Mouse (Mus musculus) intestine, embryonic 14.5 days (tissue): ENCODE measurements around the gene Rapgef2. TPM values are rescaled to one million over a fixed set of nuclear protein-coding genes. Genes with fewer than 3 reads are reported as not detected.

Experiments used
- ATAC-seq: fragments of 200-750 bp; cut with Nextera tagmentation; replicated peaks from 2 replicates; pipeline ENCODE4 v1.8.0; 2017; ENCODE audit warnings: low read depth, moderate number of reproducible peaks, moderate TSS enrichment, moderate library complexity; ENCODE audit not compliant: low FRiP score, low TSS enrichment
- DNase-seq: peaks from one replicate; pipeline ENCODE4 v3.0.0-alpha.2; 2018; ENCODE audit warnings: low spot score
- H3K27ac ChIP-seq: fragments of 300-500 bp; sonication (generic); 2 replicates; pipeline ENCODE4 v1.5.1; 2014; ENCODE audit warnings: low read depth, mild to moderate bottlenecking, control low read depth
- H3K27me3 ChIP-seq: fragments of 300-500 bp; sonication (generic); replicated peaks from 2 replicates; pipeline ENCODE4 v1.6.1; 2014; ENCODE audit warnings: low read length, control low read depth; ENCODE audit not compliant: control insufficient read depth, insufficient read depth
- H3K36me3 ChIP-seq: fragments of 300-500 bp; sonication (generic); 2 replicates; pipeline ENCODE4 v1.6.1; 2014; ENCODE audit warnings: low read length, control low read depth; ENCODE audit not compliant: control insufficient read depth, insufficient read depth
- H3K4me1 ChIP-seq: fragments of 300-500 bp; sonication (generic); replicated peaks from 2 replicates; pipeline ENCODE4 v1.6.1; 2014; ENCODE audit warnings: low read length, control low read depth, mixed read lengths; ENCODE audit not compliant: control insufficient read depth, insufficient read depth
- H3K4me2 ChIP-seq: fragments of 300-500 bp; sonication (generic); 2 replicates; pipeline ENCODE4 v1.6.1; 2014; ENCODE audit warnings: low read length
- H3K4me3 ChIP-seq: fragments of 300-500 bp; sonication (generic); 2 replicates; pipeline ENCODE4 v1.5.1; 2014; ENCODE audit warnings: low read depth, low read length, control low read depth, mixed read lengths
- H3K9ac ChIP-seq: fragments of 300-500 bp; sonication (generic); 2 replicates; pipeline ENCODE4 v1.6.1; 2014; ENCODE audit warnings: mild to moderate bottlenecking, low read length
- H3K9me3 ChIP-seq: fragments of 300-500 bp; sonication (generic); 2 replicates; pipeline ENCODE4 v1.6.1; 2016; ENCODE audit warnings: low read length, control low read depth; ENCODE audit not compliant: control insufficient read depth
- WGBS: fragments of 180-500 bp; shearing (Covaris S2); extraction: QIAGEN DNeasy Blood & Tissue Kit; methylation state at CpG from one replicate; pipeline ENCODE4 v1.1.7; 2014; 5-methylcytosine and 5-hydroxymethylcytosine counted together
- polyA plus RNA-seq: library from polyadenylated mRNA; unstranded; fragments of >200 nt; fragmentation: Nextera tagmentation; extraction: Ambion mirVana; gene quantifications from 2 replicates; pipeline ENCODE4 v1.2.1, GENCODE M21; 2014

The Rapgef2 gene
- polyA plus RNA-seq, 1 experiment from 2014 or later = 5.8 TPM

GRCm38 (mm10) chr3:79308605-79309004, 22.3 kb upstream of the Rapgef2 start:
- ATAC-seq (no peak), DNase-seq (no peak)
- H3K4me3 ChIP-seq = no peak overlapping the region
- H3K4me1 ChIP-seq = no peaks in the 10 kb centered on the region
- no peaks in the 10 kb centered on the region for H3K9me3 ChIP-seq
- H3K4me2 ChIP-seq = no peak overlapping the region
- 92% methylated on average over 4 of the region's 4 CpGs for WGBS
- H3K9ac ChIP-seq = no peak overlapping the region
- H3K36me3 ChIP-seq = no peaks in the 10 kb centered on the region
- no peaks in the 10 kb centered on the region for H3K27me3 ChIP-seq
- H3K27ac ChIP-seq = no peak overlapping the region

DNA sequence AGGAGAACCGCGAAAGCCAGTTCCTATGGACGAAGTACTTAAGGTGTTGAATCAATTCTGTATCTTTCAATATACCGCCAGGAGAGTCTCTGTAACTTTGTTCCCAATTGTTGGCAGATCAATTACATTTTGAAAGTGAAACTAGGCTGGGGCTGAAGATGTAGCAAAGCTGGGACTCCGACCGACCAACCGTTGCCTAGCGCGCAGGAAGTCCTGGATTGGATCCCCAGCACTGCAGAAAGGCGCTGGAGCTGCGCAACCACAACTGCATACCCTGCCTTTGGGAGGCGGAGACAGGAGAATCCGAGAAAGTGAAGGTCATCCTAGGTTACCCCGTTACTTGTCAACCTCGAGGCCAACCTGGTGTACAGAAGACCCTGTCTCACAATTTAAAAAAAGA, 13.1 kb upstream of the Rapgef2 start:
- DNase-seq (no peak), ATAC-seq (no peak)
- H3K9me3 ChIP-seq = no peaks in the 10 kb centered on the region
- no peaks in the 10 kb centered on the region for H3K4me1 ChIP-seq
- H3K9ac ChIP-seq = no peak overlapping the region
- no peak overlapping the region for H3K4me2 ChIP-seq
- no peak overlapping the region for H3K4me3 ChIP-seq
- no peaks in the 10 kb centered on the region for H3K36me3 ChIP-seq
- no peak overlapping the region for H3K27ac ChIP-seq
- no peaks in the 10 kb centered on the region for H3K27me3 ChIP-seq
- 91% methylated on average over 15 of the region's 15 CpGs for WGBS

DNA sequence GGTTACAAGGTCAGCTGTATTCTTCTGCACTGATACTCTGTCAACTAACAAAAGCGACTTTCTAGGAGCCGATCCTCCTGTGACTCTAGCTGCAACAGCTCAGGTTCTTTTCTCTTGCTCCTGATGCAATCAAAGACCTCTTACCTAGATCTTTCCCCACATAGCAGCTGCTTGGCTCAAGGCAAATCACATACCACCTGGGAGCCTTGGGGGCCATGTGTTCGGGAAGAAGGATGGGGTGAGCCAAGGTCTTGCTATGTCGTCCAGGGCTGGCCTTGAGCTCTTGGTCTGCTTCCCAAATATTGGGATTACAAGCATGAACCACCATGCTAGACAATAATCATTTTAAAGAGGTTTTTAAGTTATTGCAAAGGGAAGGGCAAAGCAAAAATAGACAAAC, 11.0 kb upstream of the Rapgef2 start:
- WGBS = 90% methylated on average over 4 of the region's 4 CpGs

GRCm38 (mm10) chr3:79296586-79296985, 10.3 kb upstream of the Rapgef2 start:
- Histone ChIP-seq H3K27me3 (no peaks in the 10 kb centered on the region), H3K9me3 (no peaks in the 10 kb centered on the region), H3K4me1 (0 out of 2 replicates have a peak, but pooled peaks cover 3% of the 10 kb centered on the region), H3K4me3 (no peak overlapping the region), H3K9ac (no peak overlapping the region), H3K4me2 (no peak overlapping the region), H3K36me3 (no peaks in the 10 kb centered on the region), H3K27ac (no peak overlapping the region)
- 88% methylated on average over 3 of the region's 3 CpGs for WGBS
- ATAC-seq = no peak
- DNase-seq = no peak

More for the DNA sequence above, 11.0 kb upstream of the Rapgef2 start:
- Histone ChIP-seq H3K4me2 (no peak overlapping the region), H3K36me3 (no peaks in the 10 kb centered on the region), H3K4me1 (0 out of 2 replicates have a peak, but pooled peaks cover 3% of the 10 kb centered on the region), H3K9me3 (no peaks in the 10 kb centered on the region), H3K27me3 (no peaks in the 10 kb centered on the region), H3K4me3 (no peak overlapping the region), H3K27ac (no peak overlapping the region), H3K9ac (no peak overlapping the region)
- DNase-seq (no peak), ATAC-seq (no peak)

DNA sequence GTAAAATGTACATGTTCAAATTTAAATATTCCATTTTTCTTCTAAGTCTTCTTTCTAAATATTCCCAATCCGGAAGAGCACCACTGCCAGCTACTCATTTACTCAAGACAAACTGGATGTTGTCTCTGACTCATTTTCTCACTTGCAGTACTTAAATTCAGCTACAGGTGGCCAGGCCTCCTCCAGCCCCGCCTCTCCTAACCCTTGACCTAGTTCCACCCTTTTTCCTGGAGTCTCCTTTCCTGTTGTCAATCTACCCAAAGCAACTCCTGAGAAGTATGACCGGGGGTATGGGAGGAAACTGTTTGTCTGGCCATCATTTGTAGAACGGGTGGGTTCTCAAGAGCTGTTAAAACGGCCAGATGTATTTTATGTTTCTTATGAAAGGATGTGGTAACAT, 9.7 kb upstream of the Rapgef2 start:
- 52% methylated on average over 5 of the region's 5 CpGs for WGBS
- Histone ChIP-seq H3K4me1 (0 out of 2 replicates have a peak, but pooled peaks cover 3% of the 10 kb centered on the region), H3K4me2 (no peak overlapping the region), H3K27me3 (no peaks in the 10 kb centered on the region), H3K27ac (no peak overlapping the region), H3K9ac (no peak overlapping the region), H3K36me3 (no peaks in the 10 kb centered on the region), H3K9me3 (no peaks in the 10 kb centered on the region), H3K4me3 (no peak overlapping the region)
- ATAC-seq (no peak), DNase-seq (no peak)

DNA sequence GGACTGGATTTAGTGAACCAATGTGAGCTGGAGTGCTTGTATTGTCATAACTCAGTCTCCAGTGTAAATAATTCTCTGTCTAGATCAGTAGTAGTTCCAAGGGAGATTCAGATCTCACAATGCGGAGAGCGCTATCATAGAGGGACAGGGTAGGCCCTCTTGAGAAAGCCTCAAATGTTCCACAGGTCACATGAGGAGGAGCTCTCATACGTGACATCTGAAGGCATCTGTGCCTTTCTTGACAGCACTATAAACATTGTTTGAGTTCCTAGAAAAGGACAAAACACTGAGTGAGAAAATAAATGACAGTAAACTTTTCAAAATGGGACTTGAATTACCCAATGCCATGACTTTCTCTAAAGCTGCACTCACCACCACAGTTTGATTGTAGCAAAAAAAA, 8.4 kb upstream of the Rapgef2 start:
- DNase-seq = no peak
- no peak for ATAC-seq
- Histone ChIP-seq H3K9me3 (no peaks in the 10 kb centered on the region), H3K4me1 (0 out of 2 replicates have a peak, but pooled peaks cover 3% of the 10 kb centered on the region), H3K4me2 (no peak overlapping the region), H3K27me3 (no peaks in the 10 kb centered on the region), H3K9ac (no peak overlapping the region), H3K4me3 (no peak overlapping the region), H3K36me3 (no peaks in the 10 kb centered on the region), H3K27ac (no peak overlapping the region)
- WGBS = 86% methylated on average over 3 of the region's 3 CpGs

DNA sequence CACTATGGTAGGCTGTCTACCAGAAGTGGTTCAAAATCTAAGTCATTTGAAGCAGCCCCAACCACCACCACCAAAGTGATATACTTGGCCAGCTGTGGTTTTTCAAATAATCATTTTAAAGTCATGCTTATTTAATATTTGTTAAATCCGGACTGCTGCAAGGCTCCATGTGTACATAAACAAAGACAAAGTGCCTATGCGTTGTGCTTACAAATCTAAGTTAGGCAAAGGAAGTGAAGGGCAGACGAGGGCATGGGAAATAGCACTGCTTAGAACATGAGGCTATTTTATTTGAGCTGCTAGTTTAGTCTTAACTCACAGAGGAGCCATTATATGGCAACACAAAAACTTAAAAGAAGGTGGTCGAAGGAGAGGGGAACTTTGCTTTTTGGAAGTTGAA, 6.7 kb upstream of the Rapgef2 start:
- no peak for DNase-seq
- Histone ChIP-seq H3K27me3 (0 out of 2 replicates have a peak, but pooled peaks cover 5% of the 10 kb centered on the region), H3K9ac (no peak overlapping the region), H3K9me3 (no peaks in the 10 kb centered on the region), H3K36me3 (no peaks in the 10 kb centered on the region), H3K27ac (no peak overlapping the region), H3K4me1 (peaks cover 4% of the 10 kb centered on the region; the same call in 1 of the 2 replicates), H3K4me2 (no peak overlapping the region), H3K4me3 (no peak overlapping the region)
- no peak for ATAC-seq
- 40% methylated on average over 4 of the region's 4 CpGs for WGBS

GRCm38 (mm10) chr3:79289050-79289449, 2.7 kb upstream of the Rapgef2 start:
- no peaks in the 10 kb centered on the region for H3K9me3 ChIP-seq
- ATAC-seq = no peak
- H3K9ac ChIP-seq = no peak overlapping the region
- DNase-seq = no peak
- peaks cover 24% of the 10 kb centered on the region for H3K4me1 ChIP-seq
- 71% methylated on average over 3 of the region's 3 CpGs for WGBS
- H3K4me2 ChIP-seq = no peak overlapping the region
- no peak overlapping the region for H3K4me3 ChIP-seq
- no peaks in the 10 kb centered on the region for H3K36me3 ChIP-seq
- 0 out of 2 replicates have a peak, but pooled peaks cover 5% of the 10 kb centered on the region for H3K27me3 ChIP-seq
- H3K27ac ChIP-seq = no peak overlapping the region

GRCm38 (mm10) chr3:79287699-79288458, 1.6 kb upstream of the Rapgef2 start:
- Histone ChIP-seq H3K36me3 (no peaks in the 10 kb centered on the region), H3K4me2 (peak overlapping the region; percentile 81), H3K9ac (peak overlapping the region; percentile 87), H3K9me3 (no peaks in the 10 kb centered on the region), H3K4me3 (peak overlapping the region; percentile 89), H3K4me1 (peaks cover 28% of the 10 kb centered on the region), H3K27me3 (0 out of 2 replicates have a peak, but pooled peaks cover 5% of the 10 kb centered on the region), H3K27ac (peak overlapping the region; percentile 97; the same call in 1 of the 2 replicates)
- DNase-seq (no peak), ATAC-seq (peak; percentile 3; the same call in 1 of the 2 replicates)
- WGBS = 14% methylated on average over 17 of the region's 17 CpGs
